Mouse (Mus musculus) lung, adult 18-20 months (tissue): ENCODE results near the gene Cab39l.

Experiments used
- DNase-seq, 2 experiments: peaks; one replicate each; pipeline ENCODE4 v3.0.0; 2022; ENCODE audit warnings: mixed read lengths in 2 of 2

Cab39l gene

DNA sequence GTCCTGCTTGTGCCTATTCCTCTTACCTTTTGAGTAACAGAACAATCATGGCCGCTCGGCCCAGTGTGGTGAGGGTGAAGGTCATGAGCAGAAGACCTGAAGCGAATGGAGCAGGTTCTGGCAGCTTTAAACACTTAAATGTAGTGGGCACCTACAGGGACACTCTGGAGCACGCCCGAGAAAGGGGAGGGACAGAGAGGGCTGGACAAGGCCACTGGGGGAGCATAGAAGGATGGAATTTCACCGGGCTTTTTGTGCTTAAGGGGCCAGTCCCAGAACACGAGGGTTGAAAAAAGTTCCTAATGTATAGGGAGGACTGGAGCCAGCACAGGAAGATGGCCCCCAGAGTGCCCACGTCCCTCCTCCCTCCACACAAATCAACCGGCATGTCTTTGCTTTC lies 193.2 kb downstream of the Cab39l start:
- DNase-seq, result no peak
